Mouse (Mus musculus) limb, embryonic 14.5 days (tissue): ENCODE measurements around the gene Mrpl52. TPM values are rescaled to one million over a fixed set of nuclear protein-coding genes. Genes with fewer than 3 reads are reported as not detected.
A peak's percentile ranks its signal among the peaks of the same experiment; 100 is the strongest.

Experiments used
- ATAC-seq: fragments of 200-750 bp; cut with Nextera tagmentation; 2 replicates; pipeline ENCODE4 v1.8.0; 2017; ENCODE audit warnings: low read depth, moderate number of reproducible peaks, moderate TSS enrichment; ENCODE audit not compliant: low FRiP score
- DNase-seq: peaks from one replicate; pipeline ENCODE4 v3.0.0-alpha.2; 2015; ENCODE audit warnings: low spot score
- H3K27ac ChIP-seq: fragments of 300-500 bp; sonication (generic); replicated peaks from 2 replicates; pipeline ENCODE4 v1.5.1; 2014; ENCODE audit warnings: low read depth, mild to moderate bottlenecking, low read length, moderate library complexity, mixed read lengths
- H3K27me3 ChIP-seq: fragments of 300-500 bp; sonication (generic); 2 replicates; pipeline ENCODE4 v1.6.1; 2014; ENCODE audit warnings: low read length, mixed read lengths; ENCODE audit not compliant: control insufficient read depth, insufficient read depth
- H3K36me3 ChIP-seq: fragments of 300-500 bp; sonication (generic); 2 replicates; pipeline ENCODE4 v1.6.1; 2014; ENCODE audit warnings: mild to moderate bottlenecking, low read length, moderate library complexity, mixed read lengths; ENCODE audit not compliant: control insufficient read depth, insufficient read depth
- H3K4me1 ChIP-seq: fragments of 300-500 bp; sonication (generic); 2 replicates; pipeline ENCODE4 v1.6.1; 2014; ENCODE audit warnings: antibody characterized with exemption, low read length, mixed read lengths; ENCODE audit not compliant: control insufficient read depth, insufficient read depth
- H3K4me2 ChIP-seq: fragments of 300-500 bp; sonication (generic); replicated peaks from 2 replicates; pipeline ENCODE4 v1.6.1; 2014; ENCODE audit warnings: low read depth, mild to moderate bottlenecking, low read length, moderate library complexity; ENCODE audit not compliant: severe bottlenecking
- H3K4me3 ChIP-seq: fragments of 300-500 bp; sonication (generic); replicated peaks from 2 replicates; pipeline ENCODE4 v1.5.1; 2014; ENCODE audit warnings: low read length
- H3K9ac ChIP-seq: fragments of 300-500 bp; sonication (generic); 2 replicates; pipeline ENCODE4 v1.6.1; 2014; ENCODE audit warnings: mild to moderate bottlenecking, low read depth, low read length, moderate library complexity; ENCODE audit not compliant: severe bottlenecking
- H3K9me3 ChIP-seq: fragments of 300-500 bp; sonication (generic); 2 replicates; pipeline ENCODE4 v1.6.1; 2016; ENCODE audit warnings: low read length; ENCODE audit not compliant: control insufficient read depth
- POLR2A ChIP-seq: fragments of 200-500 bp; IDR thresholded peaks from 2 replicates; pipeline ENCODE4 v1.8.0; 2012; ENCODE audit warnings: inconsistent platforms, mild to moderate bottlenecking, moderate library complexity, borderline replicate concordance; ENCODE audit not compliant: insufficient read depth, insufficient read length; ENCODE audit errors: extremely low read depth
- WGBS: fragments of 180-500 bp; shearing (Covaris S2); extraction: QIAGEN DNeasy Blood & Tissue Kit; methylation state at CpG from one replicate; pipeline ENCODE4 v1.1.7; 2014; 5-methylcytosine and 5-hydroxymethylcytosine counted together
- polyA plus RNA-seq, 2 experiments: library from polyadenylated mRNA; depleted of rRNA in 1 of 2; stranded (reverse) in 1 of 2; unstranded in 1 of 2; fragments of >200 nt; fragmentation: Nextera tagmentation in 1 of 2; extraction: Ambion mirVana in 1 of 2; gene quantifications; 2 replicates each; pipeline versions ENCODE4 v1.2.1 to v1.2.3; 2012 to 2014

Gene Mrpl52
- polyA plus RNA-seq, 2 experiments = 216 to 265 TPM

DNA sequence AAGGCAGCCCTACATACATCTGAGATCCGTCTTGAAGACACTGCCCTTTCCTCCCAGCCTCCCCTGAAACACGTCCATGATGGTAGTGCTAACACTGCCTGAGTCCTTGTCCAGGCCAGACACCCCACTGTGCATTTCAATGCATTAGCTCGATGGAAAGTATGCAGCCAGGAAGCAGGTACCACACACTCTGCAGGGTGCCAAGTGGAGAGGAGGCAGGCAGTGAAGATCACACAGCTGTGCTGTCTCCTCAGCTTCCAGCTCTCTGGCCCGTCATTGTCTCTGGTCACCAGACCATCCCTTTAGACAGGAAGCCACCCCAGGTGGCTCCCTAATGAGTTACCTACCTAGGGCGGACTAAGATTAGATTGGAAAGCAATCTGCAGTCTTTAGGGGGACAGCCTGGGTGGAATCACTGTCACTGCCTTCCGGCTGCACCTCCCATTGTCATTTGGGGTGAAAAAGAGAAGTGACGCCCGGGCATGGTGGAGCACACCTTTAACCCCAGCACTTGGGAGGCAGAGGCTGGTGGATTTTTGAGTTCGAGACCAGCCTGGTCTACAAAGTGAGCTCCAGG is 14.6 kb upstream of the Mrpl52 start:
- WGBS = 60% methylated on average over 9 of the region's 9 CpGs
- ATAC-seq (no peak), DNase-seq (no peak)
- no peak for TF ChIP-seq POLR2A
- H3K27ac ChIP-seq = no peak overlapping the region
- peaks cover 20% of the 10 kb centered on the region for H3K4me1 ChIP-seq
- no peaks in the 10 kb centered on the region for H3K9me3 ChIP-seq
- no peak overlapping the region for H3K9ac ChIP-seq
- no peak overlapping the region for H3K4me2 ChIP-seq
- H3K36me3 ChIP-seq = no peaks in the 10 kb centered on the region
- no peaks in the 10 kb centered on the region for H3K27me3 ChIP-seq
- H3K4me3 ChIP-seq = no peak overlapping the region

DNA sequence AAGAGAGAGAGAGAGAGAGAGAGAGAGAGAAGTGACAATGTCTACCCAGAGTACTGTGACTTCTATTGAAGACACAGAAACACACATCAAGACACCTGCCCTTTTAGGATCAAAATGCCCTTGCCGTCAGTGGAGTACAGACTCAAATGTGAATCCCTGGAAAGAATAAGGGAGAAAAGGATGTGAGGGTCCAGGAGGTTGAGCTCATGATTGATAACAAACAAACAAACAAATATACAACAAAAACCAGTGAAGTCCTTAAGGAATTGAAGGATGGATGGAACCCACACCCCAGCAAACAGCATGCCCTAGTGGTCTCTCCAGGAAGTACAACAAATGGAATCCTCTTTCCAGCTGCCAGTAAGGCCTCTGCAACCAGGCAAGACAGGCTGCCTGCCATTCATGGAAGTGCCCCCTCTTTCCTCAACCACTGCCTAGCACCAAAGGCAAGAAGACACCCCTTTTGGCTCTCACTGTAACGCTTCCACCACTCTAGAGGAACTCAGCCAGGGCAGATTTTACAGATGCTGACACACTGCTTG is 14.0 kb upstream of the Mrpl52 start:
- no peak overlapping the region for H3K4me3 ChIP-seq
- H3K4me2 ChIP-seq = no peak overlapping the region
- no peaks in the 10 kb centered on the region for H3K36me3 ChIP-seq
- 0 out of 2 replicates have a peak overlapping the region, but pooled peaks have one; percentile 26 for H3K27ac ChIP-seq
- TF ChIP-seq POLR2A = no peak
- DNase-seq = peak; percentile 50
- no peak for ATAC-seq
- 47% methylated on average over 2 of the region's 2 CpGs for WGBS
- H3K4me1 ChIP-seq = peaks cover 26% of the 10 kb centered on the region
- no peaks in the 10 kb centered on the region for H3K9me3 ChIP-seq
- no peak overlapping the region for H3K9ac ChIP-seq
- no peaks in the 10 kb centered on the region; the same call in 1 of the 2 replicates for H3K27me3 ChIP-seq

DNA sequence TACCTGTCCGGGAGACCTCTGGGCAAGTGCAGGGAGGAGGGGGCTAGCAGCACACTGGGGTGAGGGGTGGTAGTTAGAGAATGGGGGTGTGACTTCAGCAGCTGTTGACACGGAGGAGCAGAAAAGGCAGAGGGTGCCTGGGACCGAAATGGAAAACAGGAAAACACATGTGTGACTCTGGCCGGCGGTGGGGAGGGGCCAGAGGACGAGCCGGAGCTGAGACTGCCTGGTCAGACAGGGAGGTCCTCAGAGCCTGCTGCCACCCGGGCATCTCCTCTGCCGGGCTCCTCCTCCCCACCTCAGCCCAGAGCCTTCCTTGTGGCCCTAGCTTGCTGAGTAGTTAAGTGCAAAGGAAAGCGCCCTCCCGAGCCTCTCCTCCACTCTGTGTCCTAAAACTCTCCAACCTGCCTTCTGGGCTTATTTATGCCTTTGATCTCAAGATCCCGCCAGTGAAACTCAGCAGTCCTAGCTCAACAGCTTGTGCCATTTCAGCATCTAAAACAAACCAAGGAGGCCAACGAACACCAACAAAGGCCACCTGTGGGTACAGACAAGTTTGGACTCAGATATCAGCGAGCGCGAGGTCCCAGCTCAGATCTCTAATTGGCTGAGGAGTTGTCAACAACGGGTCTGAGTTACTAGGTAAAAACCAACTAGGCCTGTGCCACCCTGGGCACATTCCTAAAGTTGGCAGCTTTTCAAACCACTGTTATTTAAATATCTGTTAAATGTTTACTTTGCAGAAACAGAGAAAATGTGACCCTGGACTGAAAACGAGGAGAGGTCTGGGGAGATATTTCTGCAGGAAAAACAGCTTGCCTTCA is 12.6 kb upstream of the Mrpl52 start:
- 5% methylated on average over 18 of the region's 18 CpGs for WGBS
- H3K36me3 ChIP-seq = no peaks in the 10 kb centered on the region
- no peaks in the 10 kb centered on the region for H3K9me3 ChIP-seq
- no peak for TF ChIP-seq POLR2A
- peaks cover 28% of the 10 kb centered on the region for H3K4me1 ChIP-seq
- peak overlapping the region; percentile 46; the same call in 1 of the 2 replicates for H3K9ac ChIP-seq
- peak overlapping the region; percentile 41 for H3K4me2 ChIP-seq
- ATAC-seq = no peak
- H3K4me3 ChIP-seq = peak overlapping the region; percentile 15
- no peak overlapping the region for H3K27ac ChIP-seq
- no peaks in the 10 kb centered on the region; the same call in 1 of the 2 replicates for H3K27me3 ChIP-seq
- DNase-seq = no peak

DNA sequence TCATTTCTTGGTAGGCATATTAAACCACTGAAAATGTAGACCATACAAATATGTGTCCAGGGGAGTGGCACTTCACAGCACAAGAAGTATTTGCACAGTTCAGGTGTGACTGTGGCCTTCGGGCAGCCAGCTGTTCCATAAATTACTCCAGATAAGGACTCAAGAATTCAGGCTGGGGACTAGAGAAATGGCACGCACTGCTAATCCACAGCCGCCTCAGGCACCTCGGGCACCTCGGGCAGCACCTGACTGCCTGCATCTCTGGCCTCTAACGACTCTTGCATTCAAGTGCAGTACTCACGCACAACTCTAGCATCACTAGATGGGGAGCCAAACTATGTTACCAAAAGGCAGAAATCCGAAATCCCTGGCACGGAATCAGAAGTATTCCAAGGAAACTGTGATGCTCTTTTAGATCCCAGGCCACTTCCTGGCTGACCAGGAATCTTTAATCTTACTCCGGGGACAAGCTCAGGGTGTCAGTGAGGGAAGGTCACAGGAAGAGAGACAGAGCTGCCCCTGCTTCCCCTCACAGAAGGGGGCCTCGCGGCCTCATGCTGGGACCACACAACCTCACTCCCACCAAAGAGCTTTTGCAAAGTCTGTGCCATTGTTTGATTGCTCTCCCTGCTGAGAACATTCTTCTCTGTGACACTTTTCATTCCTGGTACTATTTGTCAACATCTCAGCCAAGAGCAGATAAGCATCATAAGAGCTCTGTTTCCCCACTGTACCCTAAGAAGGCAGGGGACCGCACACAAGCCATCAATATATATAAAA is 11.3 kb upstream of the Mrpl52 start:
- Histone ChIP-seq H3K4me3 (no peak overlapping the region), H3K36me3 (no peaks in the 10 kb centered on the region), H3K4me1 (peaks cover 24% of the 10 kb centered on the region), H3K27me3 (no peaks in the 10 kb centered on the region; the same call in 1 of the 2 replicates), H3K9me3 (no peaks in the 10 kb centered on the region), H3K9ac (no peak overlapping the region), H3K27ac (no peak overlapping the region), H3K4me2 (no peak overlapping the region)
- ATAC-seq (no peak), DNase-seq (no peak)
- WGBS = 19% methylated on average over 13 of the region's 13 CpGs
- no peak for TF ChIP-seq POLR2A
